Mouse (Mus musculus): ENCODE measurements at regions not wholly inside any gene's neighbourhood (a gene's known extent, or its start where the extent isn't known, plus 50 kb on each side); places are given as distances from the start of the nearest gene placed in this dataset.

- TF ChIP-seq CTCF (IDR thresholded peaks at IDR 0.05; ENCODE audit: low read depth) (no peak), EP300 (IDR thresholded peaks at IDR 0.05; ENCODE audit: low read depth) (no peak)
Observed at GRCm38 (mm10) chr7:70279101-70279500, 87.4 kb downstream of the Nr2f2 start.
